Mouse (Mus musculus) right cerebral cortex, postnatal 14 days (tissue): ENCODE measurements around the gene Tbc1d8b.

Experiments
- DNase-seq: peaks from one replicate; pipeline ENCODE4 v3.0.0; 2022

Gene Tbc1d8b

DNA sequence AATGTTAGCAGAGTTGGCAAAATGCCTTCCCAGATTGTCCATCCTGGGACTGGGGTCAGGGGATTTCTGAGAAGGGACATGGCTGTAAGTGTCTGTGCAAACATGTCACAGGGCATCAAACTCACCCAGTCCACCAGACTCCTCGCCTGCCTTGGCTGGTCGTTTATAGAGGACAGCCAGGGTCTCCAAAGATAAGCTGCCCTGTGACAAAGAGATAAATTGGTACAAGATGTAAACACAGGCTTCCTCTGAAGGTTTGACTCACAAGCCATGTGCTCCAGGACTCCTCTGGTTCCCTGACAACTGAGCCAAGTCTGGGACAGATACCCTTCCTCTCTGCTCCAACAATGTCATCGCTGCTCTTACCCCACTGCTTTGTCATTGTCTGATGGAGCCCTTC lies 96.2 kb downstream of the Tbc1d8b start:
- no peak for DNase-seq

DNA sequence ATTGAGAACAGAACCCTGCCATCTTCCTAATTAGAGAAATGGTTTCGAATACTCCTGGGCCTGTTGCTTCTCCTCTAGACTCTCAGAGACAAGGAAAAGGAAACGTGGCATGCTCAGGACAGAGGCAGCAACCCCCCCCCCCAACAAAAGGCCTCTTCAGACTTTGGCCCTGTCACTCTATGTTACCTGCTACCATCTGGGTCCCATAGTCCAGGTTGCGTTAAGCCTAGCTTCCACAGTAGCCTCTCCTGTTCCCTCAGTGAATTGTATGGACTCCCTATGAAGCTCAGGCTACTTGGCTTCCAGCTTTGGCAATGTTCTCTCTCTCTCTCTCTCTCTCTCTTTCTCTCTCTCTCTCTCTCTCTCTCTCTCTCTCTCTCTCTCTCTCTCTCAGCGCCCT lies 96.8 kb downstream of the Tbc1d8b start:
- DNase-seq: no peak

DNA sequence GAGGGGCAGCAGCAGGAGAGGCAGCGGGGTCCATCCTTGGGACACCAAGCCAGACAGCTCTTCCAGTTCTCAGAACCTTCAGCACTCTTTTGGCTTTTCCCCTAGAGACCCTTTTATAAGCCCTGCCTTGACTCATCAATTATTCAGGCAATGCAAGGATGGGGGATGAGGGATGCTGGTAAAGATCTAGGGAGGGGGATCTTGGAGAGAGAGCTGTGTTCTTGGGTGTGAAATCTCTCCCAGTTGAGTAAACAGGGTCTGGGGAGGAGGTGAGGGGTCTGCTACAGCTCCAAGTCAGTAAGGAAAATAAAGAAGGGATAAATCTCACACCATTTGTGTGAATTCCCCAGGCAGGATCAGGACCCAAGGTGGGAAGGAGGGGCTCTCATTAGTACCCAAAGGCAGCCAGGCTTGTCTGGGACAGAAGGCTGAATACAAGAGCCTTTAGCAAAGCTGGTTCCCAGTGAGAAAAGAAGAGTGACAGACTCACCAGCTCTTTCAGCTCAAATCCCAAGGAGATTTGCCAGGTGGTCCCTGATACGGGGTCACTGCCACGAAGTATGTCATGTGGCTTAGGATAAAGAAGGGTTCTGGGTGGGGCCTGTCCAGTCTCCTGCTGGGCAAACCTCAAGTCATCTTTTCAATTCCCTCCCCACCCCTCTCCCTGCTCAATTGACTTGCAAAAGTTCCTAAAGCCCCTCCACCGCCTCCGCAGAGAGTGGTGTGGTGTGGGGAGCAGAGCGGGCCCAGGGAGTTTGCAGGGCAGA lies 97.7 kb downstream of the Tbc1d8b start, which contains the start of gene Ripply1:
Gene Ripply1, minus strand, starts transcription at position 76 of the 767 bp plus-strand sequence.
- no peak for DNase-seq

DNA sequence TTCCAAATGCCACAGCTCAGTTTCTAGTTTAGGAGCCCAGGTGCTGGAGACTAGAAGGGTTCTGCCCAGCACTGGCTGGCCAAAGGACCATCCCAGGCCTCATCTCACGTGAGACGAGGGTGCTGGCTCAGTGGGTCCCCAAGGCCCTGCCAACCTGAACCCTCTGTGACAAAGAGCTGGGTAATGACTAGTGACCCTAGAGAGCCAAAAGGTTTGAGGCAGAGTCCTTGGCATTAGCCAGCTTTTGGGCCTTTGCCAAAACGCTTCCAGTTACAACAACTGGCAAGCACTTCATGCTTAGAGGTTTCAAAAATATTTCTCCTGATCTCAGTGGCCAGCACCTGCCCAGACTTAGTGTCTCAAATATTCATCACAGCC lies 98.2 kb downstream of the Tbc1d8b start:
- no peak for DNase-seq

DNA sequence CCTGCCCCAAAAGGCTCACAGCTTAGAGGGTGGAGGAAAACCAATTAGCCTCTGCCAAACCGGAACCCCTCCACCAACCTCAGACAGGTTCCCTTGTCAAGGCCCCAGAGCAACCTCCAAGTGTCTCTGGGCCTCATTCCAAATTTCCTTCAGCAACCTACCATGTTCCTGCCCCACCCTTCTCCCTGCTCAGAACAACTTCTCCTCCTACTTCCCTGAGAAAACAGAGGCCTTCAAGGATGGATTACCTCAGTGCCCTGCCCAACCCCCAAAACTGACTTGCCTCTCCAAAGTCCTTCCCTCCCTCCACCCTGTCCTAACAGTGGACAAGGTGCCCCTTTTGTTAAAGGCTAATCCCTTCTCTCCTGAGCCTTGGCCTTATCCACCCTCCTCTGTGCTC lies 101.0 kb downstream of the Tbc1d8b start:
- DNase-seq: no peak

DNA sequence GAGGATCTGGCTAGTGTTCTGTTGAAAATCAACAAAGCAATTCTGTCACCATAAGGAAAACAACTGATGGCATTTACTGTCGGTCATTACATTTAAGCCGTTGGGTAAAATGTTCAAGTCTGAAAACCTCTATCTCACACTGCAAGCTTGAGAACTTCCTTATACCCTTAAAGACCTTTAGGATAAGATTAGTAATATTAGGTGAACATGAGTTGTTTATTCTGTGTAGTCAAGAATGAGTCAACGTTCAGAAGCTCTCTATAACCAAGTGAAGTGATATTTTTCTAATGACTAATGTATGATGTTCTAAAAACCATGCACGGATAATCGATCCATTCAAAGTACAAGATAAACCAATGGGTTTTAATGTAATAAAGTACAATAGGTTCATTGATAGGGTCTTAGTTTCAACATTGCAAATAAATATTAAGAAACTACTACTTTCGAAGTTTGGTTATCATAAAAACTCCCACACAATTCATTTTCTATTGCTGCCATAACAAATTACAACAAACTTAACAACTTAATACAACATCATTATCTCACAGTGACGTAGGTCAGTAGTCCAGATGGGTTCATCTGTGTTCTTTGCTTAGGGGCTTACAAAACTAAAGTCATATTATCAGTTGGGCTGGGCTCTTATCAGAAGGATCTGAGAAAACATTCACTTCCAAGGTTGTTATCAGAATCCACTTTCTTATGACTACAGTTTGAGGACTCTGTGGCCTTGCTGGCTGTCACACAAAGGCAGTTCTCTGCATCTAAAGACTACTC lies 109.5 kb downstream of the Tbc1d8b start:
- no peak for DNase-seq

DNA sequence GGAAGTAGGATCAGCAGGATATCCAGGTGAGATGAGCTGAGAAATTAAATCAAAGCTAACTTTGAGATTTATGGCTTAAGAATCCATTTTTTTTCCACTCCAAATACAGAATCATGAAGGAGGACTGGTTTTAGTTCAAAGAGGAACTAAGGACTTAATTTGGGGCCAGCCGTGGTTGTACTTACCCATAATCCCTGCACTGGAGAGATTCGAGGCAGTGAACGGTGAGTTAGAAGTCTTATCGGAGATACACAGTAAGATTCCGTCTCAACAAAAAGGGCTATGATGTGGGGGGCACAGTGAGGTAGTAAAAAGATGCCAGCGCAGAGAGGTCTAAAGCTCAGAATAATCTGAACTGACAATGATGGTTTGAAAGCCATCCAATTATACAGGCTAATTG lies 111.2 kb downstream of the Tbc1d8b start:
- no peak for DNase-seq

DNA sequence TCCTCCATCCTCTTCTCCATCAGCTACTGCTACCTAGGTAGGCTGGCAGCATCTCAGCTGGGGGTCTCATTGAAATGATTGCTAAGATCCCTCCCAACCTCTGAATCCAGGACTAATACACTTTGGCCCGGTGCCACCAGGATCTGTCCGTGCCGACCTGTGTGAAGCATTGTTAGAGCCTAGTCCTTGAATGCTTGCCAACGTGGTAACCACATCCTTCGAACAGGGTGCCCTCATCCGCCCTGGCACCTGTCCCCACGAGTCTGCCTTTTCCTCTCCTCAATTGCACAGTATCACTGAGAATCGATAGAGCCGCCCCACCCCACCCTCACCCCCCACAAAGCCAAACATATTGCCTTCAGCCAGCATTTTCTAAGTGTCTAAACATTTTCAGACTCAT lies 113.1 kb downstream of the Tbc1d8b start:
- no peak for DNase-seq

DNA sequence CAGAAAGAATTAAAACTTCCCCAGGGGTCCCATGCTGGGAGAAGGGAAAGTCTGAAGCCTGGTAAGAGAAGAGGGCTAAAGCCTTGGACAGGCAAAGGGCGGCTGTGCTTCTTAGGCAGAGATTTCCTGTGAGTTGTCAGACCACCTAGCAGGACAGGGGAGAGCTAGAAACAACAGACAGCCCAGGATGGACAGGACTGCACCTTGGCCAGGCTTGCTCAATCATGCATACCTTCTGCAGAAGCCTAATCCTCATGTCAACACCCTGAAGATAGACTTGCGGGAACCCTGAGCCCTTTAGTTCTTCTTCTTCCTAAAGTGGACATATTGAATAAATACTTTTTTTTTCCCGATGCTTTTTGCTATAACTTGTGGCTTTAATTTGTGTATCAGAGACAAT lies 115.2 kb downstream of the Tbc1d8b start:
- DNase-seq: no peak

DNA sequence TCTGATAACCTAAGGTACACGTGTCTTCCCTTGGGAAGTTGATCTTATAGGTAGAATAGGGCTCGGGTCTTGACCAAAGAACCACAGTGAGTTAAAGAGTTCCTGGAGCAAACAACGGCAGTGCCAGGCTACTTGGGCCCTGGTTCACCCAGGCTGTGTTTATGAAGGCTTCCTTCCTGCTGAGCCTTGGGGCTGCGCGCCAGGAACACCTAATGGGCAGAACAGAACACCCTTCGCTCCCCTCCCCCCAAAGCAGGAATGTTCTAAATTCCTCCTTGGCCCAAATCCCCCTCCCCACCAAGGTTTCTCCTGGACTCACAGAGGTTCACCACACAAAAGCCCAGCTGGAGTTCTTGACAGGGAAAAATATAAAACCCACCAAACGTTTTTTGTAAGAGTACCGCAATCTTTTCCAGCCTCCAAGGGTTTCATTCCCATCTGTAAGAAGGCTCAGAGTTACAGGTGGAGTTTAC lies 115.6 kb downstream of the Tbc1d8b start, which contains the start of gene Cldn2:
Gene Cldn2, plus strand, starts transcription at position 423 of the 473 bp plus-strand sequence.
- no peak for DNase-seq
